Comparison of ENCODE assay signal across 25 mouse cellular contexts in genomic region chr14:73177961-73178360, GRCm38 (mm10). TPM values are rescaled to one million over a fixed set of nuclear protein-coding genes. Genes with fewer than 3 reads are reported as not detected.
DNase-seq lines count a peak whose midpoint lies in the region; ATAC-seq and TF ChIP-seq lines count a peak whose summit lies in the region.
"Had no signal": no experiment of that assay in that cellular context is flagged by ENCODE, and none has a peak within 500 bp of the region (broad histone marks: within the 10 kb centered on the region; RNA-seq: fewer than 3 reads in every experiment).

No protein-coding gene starts in this region.

- H3K27ac ChIP-seq in liver, adult 2 months (replicated peaks; ENCODE audit: insufficient read depth, low read depth, low read length), result peak overlapping the region; percentile 70
- H3K27ac ChIP-seq in liver, embryonic 11.5 days (ENCODE audit: low read depth, low read length), result no peak overlapping the region
- H3K27ac ChIP-seq: embryonic facial prominence, embryonic 10.5 days; forebrain, embryonic 13.5 days; gastrocnemius, adult 2 months; heart, embryonic 10.5 days; hindbrain, embryonic 10.5 days; hindbrain, embryonic 14.5 days had no signal

- no peak overlapping the region for H3K4me3 ChIP-seq in liver, adult 2 months (ENCODE audit: insufficient read depth, low read depth, low read length)
- H3K4me3 ChIP-seq in liver, embryonic 11.5 days (ENCODE audit: low read depth, low read length), result no peak overlapping the region
- H3K4me3 ChIP-seq in megakaryocyte, embryonic 14.5 days (replicated peaks), result peak overlapping the region; percentile 57
- H3K4me3 ChIP-seq: embryonic facial prominence, embryonic 10.5 days; forebrain, embryonic 13.5 days; gastrocnemius, adult 2 months; heart, embryonic 10.5 days; heart, embryonic 15.5 days; hindbrain, embryonic 10.5 days had no signal

- peaks cover 46% of the 10 kb centered on the region for H3K4me1 ChIP-seq in liver, adult 2 months (ENCODE audit: control insufficient read depth, insufficient read depth, low read length)
- H3K4me1 ChIP-seq in liver, embryonic 11.5 days (replicated peaks; ENCODE audit: control insufficient read depth, insufficient read depth, low read length), result peaks cover 16% of the 10 kb centered on the region
- peaks cover 100% of the 10 kb centered on the region for H3K4me1 ChIP-seq in megakaryocyte, embryonic 14.5 days
- H3K4me1 ChIP-seq: embryonic facial prominence, embryonic 10.5 days; heart, embryonic 10.5 days; hindbrain, embryonic 10.5 days had no signal

- no peak for ATAC-seq in liver, embryonic 11.5 days (replicated peaks; ENCODE audit: low FRiP score)
- ATAC-seq in megakaryocyte, adult 5-6 weeks (ENCODE audit: poor library complexity, severe bottlenecking), result no peak
- ATAC-seq: activated CD4-positive, CD25-positive, alpha-beta regulatory T cell, adult 4 months; CD4-positive, CD25-positive, alpha-beta regulatory T cell, adult 4 months; forebrain, embryonic 13.5 days; forebrain, postnatal 0 days; Patski had no signal

- H3K9me3 ChIP-seq in liver, embryonic 11.5 days (ENCODE audit: control insufficient read depth, low read length), result no peaks in the 10 kb centered on the region
- no peaks in the 10 kb centered on the region for H3K9me3 ChIP-seq in megakaryocyte, embryonic 14.5 days
- H3K9me3 ChIP-seq: embryonic facial prominence, embryonic 10.5 days; forebrain, embryonic 13.5 days; heart, embryonic 10.5 days; heart, embryonic 15.5 days; hindbrain, embryonic 10.5 days had no signal

- H3K4me2 ChIP-seq in liver, embryonic 11.5 days, result no peak overlapping the region
- H3K4me2 ChIP-seq: forebrain, embryonic 13.5 days; heart, embryonic 15.5 days; hindbrain, embryonic 14.5 days had no signal

- H3K27me3 ChIP-seq in liver, adult 2 months (ENCODE audit: control insufficient read depth, insufficient read depth, low read length), result no peaks in the 10 kb centered on the region
- H3K27me3 ChIP-seq in liver, embryonic 11.5 days (replicated peaks; ENCODE audit: control insufficient read depth, insufficient read depth, low read length), result no peaks in the 10 kb centered on the region
- H3K27me3 ChIP-seq in megakaryocyte, embryonic 14.5 days (replicated peaks), result no peaks in the 10 kb centered on the region
- H3K27me3 ChIP-seq: forebrain, embryonic 13.5 days; heart, embryonic 15.5 days; Patski had no signal

- no peak overlapping the region; the same call in 1 of the 2 replicates for H3K9ac ChIP-seq in liver, adult 2 months (ENCODE audit: low read depth, low read length)
- no peak overlapping the region for H3K9ac ChIP-seq in liver, embryonic 11.5 days (ENCODE audit: low read depth, low read length)
- H3K9ac ChIP-seq: forebrain, embryonic 13.5 days; forebrain, postnatal 0 days; heart, embryonic 15.5 days; hindbrain, embryonic 14.5 days had no signal

- TF ChIP-seq CTCF in liver, adult 2 months (IDR thresholded peaks at IDR 0.05; ENCODE audit: low read depth, low read length), result no peak

- no peak for TF ChIP-seq POLR2A in liver, adult 2 months (IDR thresholded peaks at IDR 0.05; ENCODE audit: extremely low read depth, insufficient read depth, low read length)

- peaks cover 9% of the 10 kb centered on the region for H3K36me3 ChIP-seq in liver, adult 2 months (ENCODE audit: control insufficient read depth, insufficient read depth, low read length)
- peaks cover 12% of the 10 kb centered on the region; the same call in 1 of the 2 replicates for H3K36me3 ChIP-seq in liver, embryonic 11.5 days (ENCODE audit: control insufficient read depth, insufficient read depth, low read length)
- H3K36me3 ChIP-seq in megakaryocyte, embryonic 14.5 days (replicated peaks; ENCODE audit: low read length), result peaks cover 84% of the 10 kb centered on the region

- 69% methylated on average over 11 of the region's 11 CpGs for WGBS in liver, adult 2 months
- WGBS in liver, embryonic 11.5 days, result 80% methylated on average over 11 of the region's 11 CpGs

- H3K79me2 ChIP-seq in liver, adult 2 months (ENCODE audit: control insufficient read depth, insufficient read depth, low read length), result no peaks in the 10 kb centered on the region

- peak; percentile 73 for DNase-seq in heart, adult 11 months
- DNase-seq in heart, postnatal 4 days, result no peak
- no peak for DNase-seq in liver, adult 2 months (ENCODE audit: extremely low read depth, low read depth, low spot score)
- no peak for DNase-seq in liver, embryonic 11.5 days (ENCODE audit: low spot score)
- no peak for DNase-seq in spleen, postnatal 10 days (ENCODE audit: low spot score in 2 of 2)
- DNase-seq: adrenal gland, postnatal 14 days; B cell, adult 2 months; cerebellum, adult 2 months; cerebellum, postnatal 10 days; forebrain, postnatal 0 days; gastrocnemius, adult 2 months; gastrocnemius, postnatal 25 days; heart, postnatal 14 days had no signal

RNA-seq across cellular contexts. Expression of gene Rcbtb2, which starts 55.1 kb away (rescaled TPM):
- total RNA-seq in heart, postnatal 4 days (2021), result 10 to 100 TPM; 40.6 to 44.4 TPM
- 30.3 and 32.6 TPM in 2 replicates for total RNA-seq in liver, adult 2 months (2014; rRNA removed)
- polyA plus RNA-seq in liver, adult 2 months (2012; rRNA removed), result 26.0 and 28.0 TPM in 2 replicates
- 56.3 and 56.9 TPM in 2 replicates for polyA plus RNA-seq in liver, embryonic 11.5 days (2014; fragmentation: Nextera tagmentation; extraction: Ambion mirVana)
- 12.2 and 27.1 TPM in 2 replicates for polyA plus RNA-seq in megakaryocyte, embryonic 14.5 days (2012; ENCODE audit: insufficient read depth, low replicate concordance)
- total RNA-seq in megakaryocyte, adult 5-6 weeks (2015), result 68.3 and 69.2 TPM in 2 replicates
- 35.9 and 37.7 TPM in 2 replicates for total RNA-seq in megakaryocyte, adult 5-6 weeks (2017)

RNA-seq across cellular contexts. Expression of gene Lpar6, which starts 59.7 kb away (rescaled TPM):
- total RNA-seq in heart, postnatal 4 days (2021), result 1 to 10 TPM; 4.0 to 4.1 TPM
- total RNA-seq in liver, adult 2 months (2014; rRNA removed), result 11.2 and 12.4 TPM in 2 replicates
- 2.7 and 3.1 TPM in 2 replicates for polyA plus RNA-seq in liver, adult 2 months (2012; rRNA removed)
- polyA plus RNA-seq in liver, embryonic 11.5 days (2014; fragmentation: Nextera tagmentation; extraction: Ambion mirVana), result 9.3 and 9.8 TPM in 2 replicates
- 0.41 TPM in 1 of 2 replicates, not detected in the other for polyA plus RNA-seq in megakaryocyte, embryonic 14.5 days (2012; ENCODE audit: insufficient read depth, low replicate concordance)
- 31.5 and 34.3 TPM in 2 replicates for total RNA-seq in megakaryocyte, adult 5-6 weeks (2015)
- 28.0 and 29.7 TPM in 2 replicates for total RNA-seq in megakaryocyte, adult 5-6 weeks (2017)
- total RNA-seq: MEL had no signal
